Mouse (Mus musculus) limb, embryonic 14.5 days (tissue): ENCODE measurements around the gene Gm20388. TPM values are rescaled to one million over a fixed set of nuclear protein-coding genes. Genes with fewer than 3 reads are reported as not detected.

Experiments
- ATAC-seq: fragments of 200-750 bp; cut with Nextera tagmentation; 2 replicates; pipeline ENCODE4 v1.8.0; 2017; ENCODE audit warnings: low read depth, moderate number of reproducible peaks, moderate TSS enrichment; ENCODE audit not compliant: low FRiP score
- DNase-seq: peaks from one replicate; pipeline ENCODE4 v3.0.0-alpha.2; 2015; ENCODE audit warnings: low spot score
- H3K27ac ChIP-seq: fragments of 300-500 bp; sonication (generic); replicated peaks from 2 replicates; pipeline ENCODE4 v1.5.1; 2014; ENCODE audit warnings: low read depth, mild to moderate bottlenecking, low read length, moderate library complexity, mixed read lengths
- H3K27me3 ChIP-seq: fragments of 300-500 bp; sonication (generic); 2 replicates; pipeline ENCODE4 v1.6.1; 2014; ENCODE audit warnings: low read length, mixed read lengths; ENCODE audit not compliant: control insufficient read depth, insufficient read depth
- H3K36me3 ChIP-seq: fragments of 300-500 bp; sonication (generic); 2 replicates; pipeline ENCODE4 v1.6.1; 2014; ENCODE audit warnings: mild to moderate bottlenecking, low read length, moderate library complexity, mixed read lengths; ENCODE audit not compliant: control insufficient read depth, insufficient read depth
- H3K4me1 ChIP-seq: fragments of 300-500 bp; sonication (generic); 2 replicates; pipeline ENCODE4 v1.6.1; 2014; ENCODE audit warnings: antibody characterized with exemption, low read length, mixed read lengths; ENCODE audit not compliant: control insufficient read depth, insufficient read depth
- H3K4me2 ChIP-seq: fragments of 300-500 bp; sonication (generic); replicated peaks from 2 replicates; pipeline ENCODE4 v1.6.1; 2014; ENCODE audit warnings: low read depth, mild to moderate bottlenecking, low read length, moderate library complexity; ENCODE audit not compliant: severe bottlenecking
- H3K4me3 ChIP-seq: fragments of 300-500 bp; sonication (generic); replicated peaks from 2 replicates; pipeline ENCODE4 v1.5.1; 2014; ENCODE audit warnings: low read length
- H3K9ac ChIP-seq: fragments of 300-500 bp; sonication (generic); 2 replicates; pipeline ENCODE4 v1.6.1; 2014; ENCODE audit warnings: mild to moderate bottlenecking, low read depth, low read length, moderate library complexity; ENCODE audit not compliant: severe bottlenecking
- H3K9me3 ChIP-seq: fragments of 300-500 bp; sonication (generic); 2 replicates; pipeline ENCODE4 v1.6.1; 2016; ENCODE audit warnings: low read length; ENCODE audit not compliant: control insufficient read depth
- POLR2A ChIP-seq: fragments of 200-500 bp; IDR thresholded peaks from 2 replicates; pipeline ENCODE4 v1.8.0; 2012; ENCODE audit warnings: inconsistent platforms, mild to moderate bottlenecking, moderate library complexity, borderline replicate concordance; ENCODE audit not compliant: insufficient read depth, insufficient read length; ENCODE audit errors: extremely low read depth
- WGBS: fragments of 180-500 bp; shearing (Covaris S2); extraction: QIAGEN DNeasy Blood & Tissue Kit; methylation state at CpG from one replicate; pipeline ENCODE4 v1.1.7; 2014; 5-methylcytosine and 5-hydroxymethylcytosine counted together
- polyA plus RNA-seq, 2 experiments: library from polyadenylated mRNA; depleted of rRNA in 1 of 2; stranded (reverse) in 1 of 2; unstranded in 1 of 2; fragments of >200 nt; fragmentation: Nextera tagmentation in 1 of 2; extraction: Ambion mirVana in 1 of 2; gene quantifications; 2 replicates each; pipeline versions ENCODE4 v1.2.1 to v1.2.3; 2012 to 2014

The Gm20388 gene
- polyA plus RNA-seq, 2 experiments, result 1.9 to 49.9 TPM

- H3K9ac ChIP-seq, result no peak overlapping the region
- H3K4me1 ChIP-seq, result peaks cover 22% of the 10 kb centered on the region
- DNase-seq (peak; percentile 87), ATAC-seq (peak; percentile 79)
- 5% methylated on average over 8 of the region's 8 CpGs for WGBS
- peak overlapping the region; percentile 25 for H3K4me2 ChIP-seq
- H3K4me3 ChIP-seq, result no peak overlapping the region
- no peaks in the 10 kb centered on the region for H3K9me3 ChIP-seq
- H3K27me3 ChIP-seq, result no peaks in the 10 kb centered on the region
- H3K27ac ChIP-seq, result no peak overlapping the region
- no peak for TF ChIP-seq POLR2A
- no peaks in the 10 kb centered on the region for H3K36me3 ChIP-seq
These were observed 555.1 kb downstream of the Gm20388 start for GRCm38 (mm10) chr8:120465710-120466109.

- Histone ChIP-seq H3K9ac (no peak overlapping the region), H3K9me3 (no peaks in the 10 kb centered on the region), H3K4me3 (no peak overlapping the region), H3K27ac (no peak overlapping the region), H3K4me2 (no peak overlapping the region), H3K4me1 (peaks cover 27% of the 10 kb centered on the region), H3K36me3 (no peaks in the 10 kb centered on the region), H3K27me3 (no peaks in the 10 kb centered on the region)
- no peak for ATAC-seq
- 51% methylated on average over 10 of the region's 10 CpGs for WGBS
- TF ChIP-seq POLR2A, result no peak
- no peak for DNase-seq
These were observed 555.6 kb downstream of the Gm20388 start for GRCm38 (mm10) chr8:120466266-120466665.

GRCm38 (mm10) chr8:120467598-120467997, 557.0 kb downstream of the Gm20388 start:
- DNase-seq (no peak), ATAC-seq (no peak)
- Histone ChIP-seq H3K27me3 (no peaks in the 10 kb centered on the region), H3K9ac (no peak overlapping the region), H3K27ac (no peak overlapping the region), H3K4me2 (no peak overlapping the region), H3K36me3 (no peaks in the 10 kb centered on the region), H3K4me1 (peaks cover 40% of the 10 kb centered on the region), H3K4me3 (no peak overlapping the region), H3K9me3 (no peaks in the 10 kb centered on the region)
- WGBS, result 87% methylated on average over 7 of the region's 7 CpGs
- TF ChIP-seq POLR2A, result no peak

DNA sequence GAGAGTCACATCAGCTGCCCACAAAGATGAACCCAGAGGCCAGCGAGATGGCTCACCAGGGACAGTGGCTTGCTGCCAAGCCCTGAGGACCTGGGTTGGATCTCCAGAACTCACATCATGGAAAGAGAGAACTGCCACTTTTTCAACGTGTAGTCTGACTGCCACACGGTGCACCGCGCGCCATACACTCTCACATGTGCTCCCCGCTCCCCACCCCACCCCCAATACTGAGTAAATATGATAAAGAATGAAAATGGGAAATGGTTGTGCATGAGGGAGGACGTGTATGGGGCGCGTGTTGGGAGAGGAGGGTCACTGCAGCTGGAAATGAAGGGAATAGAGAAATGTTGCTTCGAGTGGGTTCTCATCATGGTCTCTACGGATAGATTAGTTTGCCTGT, 559.5 kb downstream of the Gm20388 start:
- ATAC-seq (no peak), DNase-seq (no peak)
- Histone ChIP-seq H3K4me2 (no peak overlapping the region), H3K27ac (no peak overlapping the region), H3K27me3 (no peaks in the 10 kb centered on the region), H3K4me3 (no peak overlapping the region), H3K4me1 (peaks cover 36% of the 10 kb centered on the region), H3K9ac (no peak overlapping the region), H3K9me3 (no peaks in the 10 kb centered on the region), H3K36me3 (no peaks in the 10 kb centered on the region)
- no peak for TF ChIP-seq POLR2A
- WGBS, result 90% methylated on average over 12 of the region's 12 CpGs

DNA sequence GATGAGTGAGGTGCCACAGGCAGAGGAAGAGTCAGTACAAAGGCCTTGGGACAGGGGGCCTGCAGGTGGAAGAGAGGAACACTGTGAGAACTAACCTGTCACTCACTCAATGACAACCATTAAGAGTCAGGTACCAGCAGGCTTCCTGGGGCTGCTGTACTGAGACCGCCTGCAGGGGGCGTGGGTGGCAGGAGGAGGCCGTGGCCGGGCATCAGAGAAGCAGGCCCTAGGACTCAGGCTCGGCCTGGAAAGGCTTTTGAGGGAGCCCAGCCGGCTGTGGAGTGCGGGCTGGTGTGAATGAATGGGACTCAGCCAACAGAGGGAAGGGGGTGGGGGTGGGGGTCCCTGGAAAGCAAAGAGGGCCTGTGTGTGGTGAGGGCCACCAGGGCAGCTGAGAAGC, 560.5 kb downstream of the Gm20388 start:
- WGBS, result 8% methylated on average over 6 of the region's 7 CpGs
- Histone ChIP-seq H3K27me3 (no peaks in the 10 kb centered on the region), H3K27ac (no peak overlapping the region), H3K9ac (no peak overlapping the region), H3K36me3 (no peaks in the 10 kb centered on the region), H3K4me2 (no peak overlapping the region), H3K9me3 (no peaks in the 10 kb centered on the region), H3K4me3 (no peak overlapping the region), H3K4me1 (peaks cover 29% of the 10 kb centered on the region)
- ATAC-seq, result peak; percentile 60
- DNase-seq, result no peak
- TF ChIP-seq POLR2A, result no peak

DNA sequence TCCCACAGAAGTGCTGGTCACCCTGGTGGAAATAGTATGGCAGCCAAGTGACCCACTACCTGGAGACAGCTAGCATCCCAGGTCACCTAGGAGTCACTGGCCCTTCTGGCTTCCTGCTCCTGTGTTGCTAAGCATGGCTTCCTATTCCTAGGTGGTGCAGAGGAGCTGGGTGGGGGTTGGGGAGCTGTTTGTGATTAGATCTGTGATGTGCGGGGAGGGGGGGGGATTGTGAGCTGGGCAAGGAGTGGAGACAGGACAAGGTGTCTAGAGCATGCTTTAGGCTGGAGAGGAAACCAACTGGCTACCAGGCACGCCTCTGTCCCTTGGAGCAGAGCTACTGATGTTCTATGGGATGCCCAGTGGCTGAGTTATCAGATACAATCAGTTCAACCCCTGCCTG, 561.1 kb downstream of the Gm20388 start:
- WGBS, result 40% methylated on average over 2 of the region's 2 CpGs
- H3K27ac ChIP-seq, result no peak overlapping the region
- H3K4me2 ChIP-seq, result no peak overlapping the region
- no peaks in the 10 kb centered on the region for H3K27me3 ChIP-seq
- H3K9ac ChIP-seq, result no peak overlapping the region
- peak; percentile 14; the same call in 1 of the 2 replicates for ATAC-seq
- no peaks in the 10 kb centered on the region for H3K9me3 ChIP-seq
- H3K4me3 ChIP-seq, result no peak overlapping the region
- no peaks in the 10 kb centered on the region for H3K36me3 ChIP-seq
- DNase-seq, result no peak
- no peak for TF ChIP-seq POLR2A
- H3K4me1 ChIP-seq, result peaks cover 29% of the 10 kb centered on the region
